Mouse (Mus musculus) erythroid progenitor cell, adult 5-6 weeks (primary cell): ENCODE results near the gene Ctnna3. TPM values are rescaled to one million over a fixed set of nuclear protein-coding genes. Genes with fewer than 3 reads are reported as not detected.

Experiments
- ATAC-seq: replicated peaks from 2 replicates; pipeline ENCODE4 v1.8.0; 2016; ENCODE audit warnings: moderate number of reproducible peaks, mild to moderate bottlenecking, moderate TSS enrichment, inconsistent platforms; ENCODE audit not compliant: poor library complexity, low FRiP score, severe bottlenecking
- total RNA-seq, 2 experiments: library from RNA; stranded (forward) in 1 of 2; stranded (reverse) in 1 of 2; fragments of 150-400 nt in 1 of 2; fragments of 186-747, 209-891 nt in 1 of 2; gene quantifications; 2 replicates each; pipeline versions ENCODE4 v1.2.3 to v1.2.4; 2015 to 2017; ENCODE audit warnings: low replicate concordance in 2 of 2

Ctnna3 gene
- total RNA-seq, 2 experiments from 2014 or later, result not detected

DNA sequence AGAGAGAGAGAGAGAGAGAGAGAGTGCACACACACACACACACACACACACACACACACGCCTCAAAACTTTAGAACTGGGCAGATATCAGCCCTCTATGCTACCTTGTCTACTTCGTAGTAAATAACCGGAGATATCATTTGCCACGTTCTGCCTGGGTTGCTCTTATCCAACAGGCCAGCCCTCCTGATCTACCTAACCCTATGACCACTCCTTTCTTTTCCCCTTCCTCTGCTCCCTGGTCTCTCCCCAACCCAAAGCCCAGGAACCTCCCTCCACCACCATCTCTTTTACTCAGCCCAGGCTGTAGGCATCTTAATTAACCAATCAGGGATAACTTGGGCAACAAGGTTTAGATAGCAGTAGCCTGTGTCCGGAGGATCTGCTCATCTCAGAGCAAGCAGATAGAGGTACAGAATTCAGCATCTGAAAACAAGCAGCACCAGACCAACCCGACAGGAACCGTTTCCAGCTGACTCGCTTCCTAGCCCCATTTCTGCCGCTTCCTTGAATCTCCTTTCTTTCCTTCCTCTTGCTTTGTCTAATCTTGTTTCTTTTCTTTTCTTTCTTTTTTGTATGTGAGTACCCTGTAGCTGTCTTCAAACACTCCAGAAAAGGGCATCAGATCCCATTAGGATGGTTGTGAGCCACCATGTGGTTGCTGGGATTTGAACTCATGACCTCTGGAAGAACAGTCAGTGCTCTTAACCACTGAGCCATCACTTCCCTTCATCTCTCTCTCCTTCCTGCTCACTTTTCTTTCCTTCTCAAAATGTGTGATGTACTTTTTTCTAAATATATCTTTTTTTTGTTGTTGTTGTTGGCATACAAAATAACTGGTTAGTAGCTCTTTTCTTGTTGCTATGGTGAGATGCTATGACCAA, 6.1 kb upstream of the Ctnna3 start:
- peak; percentile 65 for ATAC-seq

DNA sequence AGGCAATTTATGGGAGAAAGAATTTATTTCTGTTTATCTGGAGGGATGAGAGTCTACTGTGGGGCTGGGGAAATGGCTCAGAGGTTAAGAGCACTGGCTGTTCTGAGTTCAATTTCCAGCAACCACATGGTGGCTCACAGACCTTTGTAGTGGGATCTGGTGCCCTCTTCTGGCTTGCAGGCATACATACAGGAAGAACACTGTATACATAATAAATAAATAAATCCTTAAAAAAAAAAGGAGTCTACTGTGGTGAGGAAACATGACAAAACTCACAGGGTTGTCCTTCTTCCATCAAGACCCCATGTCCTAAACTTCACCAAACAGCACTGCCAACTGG, 5.5 kb upstream of the Ctnna3 start:
- ATAC-seq, result no peak

DNA sequence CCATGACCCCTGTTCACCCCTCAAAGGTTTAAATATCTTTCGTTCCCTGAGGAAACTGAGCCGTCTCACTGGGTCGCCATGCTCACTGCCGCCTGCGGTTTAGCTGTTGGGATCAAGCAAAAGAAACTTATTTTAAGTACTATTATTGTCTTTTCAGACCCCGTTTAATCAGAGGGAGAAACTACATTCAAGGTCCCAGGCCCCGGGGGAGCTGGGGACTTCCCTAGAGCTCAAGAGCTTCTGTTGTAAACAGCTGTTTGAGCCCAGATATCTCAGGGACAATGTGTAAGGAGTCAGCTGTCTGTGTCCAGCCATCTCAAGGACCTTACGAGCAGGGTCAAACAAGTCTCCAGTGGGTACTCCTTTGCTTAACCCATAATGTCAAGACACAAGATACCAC, 2.8 kb upstream of the Ctnna3 start:
- no peak for ATAC-seq

DNA sequence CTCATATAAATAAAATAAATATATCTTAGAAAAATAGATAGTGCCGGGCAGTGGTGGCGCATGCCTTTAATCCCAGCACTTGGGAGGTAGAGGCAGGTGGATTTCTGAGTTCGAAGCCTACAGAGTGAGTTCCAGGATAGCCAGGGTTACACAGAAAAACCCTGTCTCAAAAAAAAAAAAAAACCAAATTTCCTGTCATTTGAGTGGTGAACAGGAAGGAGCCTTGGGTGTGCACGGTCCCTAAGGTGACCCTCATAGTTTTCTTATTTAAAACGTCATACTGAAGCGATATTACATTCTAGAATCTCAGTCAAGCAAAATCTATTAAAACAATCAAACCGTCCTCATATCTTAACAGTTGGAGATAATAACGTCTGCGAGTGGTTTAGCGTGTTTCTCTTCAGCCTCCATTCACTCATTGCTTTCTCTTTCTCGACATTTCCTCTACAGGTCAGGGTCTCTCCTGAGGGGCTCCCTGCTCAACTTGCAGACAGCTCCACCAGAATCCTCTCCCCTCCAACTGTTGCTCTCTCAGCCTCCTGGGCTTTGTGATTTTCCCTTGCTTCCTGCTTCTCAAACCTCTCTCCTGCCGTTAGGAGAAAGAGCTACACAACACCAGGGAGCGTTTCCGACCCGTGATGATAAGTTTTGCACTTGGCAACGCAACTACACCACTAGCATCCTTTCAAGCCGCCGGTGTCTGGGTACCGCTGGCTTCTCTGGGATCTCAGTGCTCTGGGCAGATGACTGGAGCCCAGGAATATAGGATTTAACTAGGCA, 1.5 kb upstream of the Ctnna3 start:
- ATAC-seq, result no peak

DNA sequence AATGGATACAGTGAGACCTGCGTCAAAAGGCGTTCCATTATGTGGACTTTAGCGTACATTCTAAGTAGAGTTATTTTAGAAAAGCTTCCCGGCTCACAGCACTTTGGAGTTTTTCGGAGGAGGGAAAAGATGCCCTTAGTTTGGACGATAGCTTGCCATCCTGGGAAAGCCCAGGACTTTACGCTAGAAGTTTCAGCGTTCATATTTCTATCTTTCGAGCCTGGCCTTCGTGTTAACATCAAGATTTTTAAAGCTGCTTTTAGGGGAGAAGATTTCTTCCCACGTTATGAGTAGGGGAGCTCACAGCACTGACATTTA, 916 bp upstream of the Ctnna3 start:
- ATAC-seq, result no peak

DNA sequence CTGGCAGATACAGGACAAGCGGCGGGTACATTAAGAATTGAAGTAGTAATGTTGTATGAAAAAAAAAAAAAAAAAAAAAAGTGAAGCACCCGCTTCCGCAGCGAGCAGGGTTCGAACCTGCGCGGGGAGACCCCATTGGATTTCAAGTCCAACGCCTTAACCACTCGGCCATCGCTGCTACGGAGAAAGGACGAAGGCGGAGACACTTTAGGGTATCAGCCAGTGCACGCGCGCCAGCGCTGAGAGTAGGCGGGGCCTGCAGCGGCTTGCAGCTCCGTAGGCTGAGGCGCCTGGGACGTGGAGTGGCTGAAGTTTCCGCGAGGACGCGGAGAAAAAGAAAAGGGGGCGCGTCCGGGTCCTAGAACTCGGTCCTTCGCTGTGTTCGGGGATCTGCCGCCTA, 518 bp upstream of the Ctnna3 start:
- peak; percentile 88 for ATAC-seq

DNA sequence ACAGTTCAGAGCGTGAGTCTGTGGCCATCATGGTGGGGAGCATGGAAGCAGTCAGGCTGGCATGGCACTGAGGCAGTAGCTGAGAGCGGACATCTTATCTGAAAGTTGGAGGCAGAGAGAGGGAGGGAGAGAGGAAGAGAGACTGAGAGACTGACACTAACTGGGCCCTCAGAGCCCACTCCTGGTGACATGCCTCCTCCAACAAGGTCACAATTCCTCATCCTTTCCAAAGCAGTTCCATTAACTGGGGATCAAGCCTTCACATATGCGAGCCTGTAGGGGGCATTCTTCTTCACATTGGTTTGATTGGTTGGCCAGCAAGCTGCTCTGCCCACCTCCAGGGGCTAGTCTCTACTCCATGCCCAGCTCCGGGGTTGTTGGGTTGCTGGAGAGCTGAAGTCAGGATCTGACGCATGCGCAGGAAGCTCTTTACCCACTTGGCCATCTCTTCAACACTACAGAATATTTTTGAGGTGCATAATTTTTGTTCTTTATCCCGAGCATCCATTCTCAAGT, 1.4 kb downstream of the Ctnna3 start:
- ATAC-seq, result no peak

DNA sequence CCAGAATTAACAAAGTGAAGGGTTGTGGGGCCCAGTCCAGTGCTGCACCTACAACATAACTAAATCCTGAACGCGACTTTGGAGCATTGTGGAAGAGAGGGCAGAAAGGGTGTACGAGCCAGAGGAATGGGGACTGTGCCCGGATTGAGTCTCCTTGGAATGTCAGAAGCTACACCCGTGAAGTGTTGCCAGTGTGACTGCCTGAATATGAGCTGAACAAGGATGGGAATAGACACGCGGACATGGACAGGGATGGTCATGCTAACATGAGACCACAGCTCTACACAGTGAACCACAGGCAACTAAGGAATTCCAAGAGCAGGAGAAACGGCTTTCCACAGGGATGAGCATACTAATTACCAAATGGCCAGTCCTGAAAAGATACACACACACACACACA, 2.2 kb downstream of the Ctnna3 start:
- no peak for ATAC-seq

DNA sequence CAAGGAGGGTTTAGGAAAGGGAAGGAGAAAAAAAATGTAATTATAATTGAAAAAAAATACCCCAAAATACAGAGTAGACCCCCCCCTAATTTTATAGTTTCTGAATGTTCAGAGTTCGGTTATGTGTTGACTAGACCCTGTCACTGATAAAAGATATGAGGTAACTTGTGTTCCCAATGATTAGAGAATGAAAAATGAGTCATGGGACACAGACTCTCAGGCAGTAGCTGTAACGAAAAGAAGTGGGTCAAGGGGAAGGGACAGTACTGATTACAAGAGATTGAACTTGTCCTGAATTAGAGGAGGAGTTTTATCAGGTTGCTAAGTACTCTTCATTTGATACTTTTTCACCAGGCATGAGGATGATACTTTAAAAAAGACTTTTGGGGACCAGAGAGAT, 3.0 kb downstream of the Ctnna3 start:
- ATAC-seq, result no peak

DNA sequence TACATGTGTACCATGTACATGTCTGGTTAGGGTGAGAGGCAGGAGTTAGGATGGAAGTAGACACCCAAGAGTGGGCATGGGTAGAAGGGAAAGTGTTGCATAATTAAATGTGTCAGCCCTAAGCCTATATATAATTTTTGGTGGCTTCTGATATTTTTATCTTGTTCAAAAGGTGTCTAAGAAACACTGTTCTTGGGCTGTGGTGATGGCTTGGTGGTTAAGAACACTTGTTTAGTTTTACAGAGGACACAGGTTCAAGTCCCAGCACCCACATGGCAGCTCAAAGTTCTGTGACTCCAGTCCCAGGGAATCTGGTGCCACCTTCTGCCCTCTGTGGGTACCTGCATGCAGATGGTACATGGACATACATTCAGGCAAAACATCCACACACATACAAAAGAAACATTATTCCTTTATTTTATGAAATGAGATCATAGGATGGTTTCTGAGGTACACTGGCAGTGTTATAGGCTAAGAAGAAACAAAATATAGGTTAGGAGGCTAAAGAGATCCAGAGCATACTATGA, 8.9 kb downstream of the Ctnna3 start:
- ATAC-seq, result no peak

DNA sequence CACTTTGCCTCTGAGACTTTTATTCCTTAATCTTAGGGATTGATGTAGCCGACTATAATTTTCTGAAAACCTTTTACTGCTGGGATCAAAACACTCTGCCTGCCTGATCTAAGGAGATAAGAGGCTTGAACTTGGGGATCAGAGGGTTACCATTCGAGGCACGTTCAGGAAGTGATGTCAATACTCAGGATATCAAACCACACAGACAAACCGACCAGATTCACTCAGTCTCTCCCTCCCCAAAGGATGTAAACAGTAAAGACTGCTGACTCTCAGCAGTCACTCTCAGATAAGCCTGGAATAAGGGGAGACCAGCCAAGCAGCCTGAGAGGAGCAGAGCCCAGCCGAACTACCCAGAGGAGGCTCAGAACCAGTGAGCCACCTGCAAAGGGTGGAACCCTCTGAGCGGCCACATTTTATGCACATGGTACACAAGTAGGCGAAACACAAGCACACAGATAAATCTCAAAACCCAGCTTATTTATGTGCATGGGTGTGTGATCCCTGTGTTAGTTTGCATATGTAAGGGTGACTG, 9.9 kb downstream of the Ctnna3 start:
- no peak for ATAC-seq

DNA sequence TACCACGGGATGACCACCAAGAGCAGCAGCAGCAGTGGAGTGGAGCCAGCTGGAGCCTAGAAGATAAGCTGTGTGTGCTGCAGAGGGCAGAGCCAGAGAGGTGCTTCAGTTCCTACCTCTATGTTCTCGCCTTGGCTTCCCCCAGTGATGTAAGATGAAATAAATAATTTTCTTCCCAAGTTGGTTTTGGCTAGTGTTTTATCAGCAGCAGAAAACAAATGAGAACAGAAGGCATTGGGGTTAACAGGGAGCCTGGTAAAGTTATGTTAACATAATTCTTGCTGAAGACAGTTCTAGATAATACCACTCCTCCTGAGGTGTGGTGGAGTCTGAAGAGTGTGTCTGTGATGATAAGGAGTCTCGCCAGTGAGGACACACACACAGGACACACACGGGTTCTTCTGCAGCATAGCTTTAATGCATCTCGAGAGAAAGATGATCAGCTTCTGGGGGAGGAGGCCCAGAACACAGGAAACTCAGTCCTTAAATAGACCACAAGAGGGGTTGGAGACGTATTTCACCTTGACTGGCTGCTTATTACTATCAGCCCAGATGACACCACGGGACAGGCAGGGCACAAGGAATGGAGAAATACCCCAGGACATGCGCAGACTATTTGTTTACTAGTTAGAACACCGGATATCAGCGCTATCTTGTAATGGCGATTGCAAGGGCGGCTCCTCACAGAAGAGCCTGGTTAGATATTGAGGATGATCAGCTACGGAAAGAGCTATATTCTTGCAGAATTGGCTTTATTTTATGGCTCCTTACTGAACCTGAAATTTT, 14.9 kb downstream of the Ctnna3 start:
- peak; percentile 96 for ATAC-seq

DNA sequence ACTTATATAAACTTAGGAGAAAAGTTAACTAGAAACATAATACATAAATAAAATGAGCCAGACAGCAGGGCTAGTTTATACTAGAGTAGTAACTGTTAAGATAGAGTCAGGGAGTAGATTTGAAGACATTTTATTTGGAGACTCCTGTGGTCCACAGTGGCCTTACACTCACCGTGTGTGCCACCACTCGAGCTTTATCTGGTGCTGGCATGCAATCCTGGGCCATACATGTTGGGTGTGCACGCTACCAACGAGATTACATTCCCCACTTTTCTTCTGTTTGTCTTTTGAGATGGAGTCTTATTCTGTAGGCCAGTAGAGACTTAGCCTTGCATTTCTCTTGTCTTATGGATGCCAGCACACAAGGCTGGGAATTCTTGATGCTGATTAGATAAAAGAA, 24.0 kb downstream of the Ctnna3 start:
- peak; percentile 57; the same call in 1 of the 2 replicates for ATAC-seq

DNA sequence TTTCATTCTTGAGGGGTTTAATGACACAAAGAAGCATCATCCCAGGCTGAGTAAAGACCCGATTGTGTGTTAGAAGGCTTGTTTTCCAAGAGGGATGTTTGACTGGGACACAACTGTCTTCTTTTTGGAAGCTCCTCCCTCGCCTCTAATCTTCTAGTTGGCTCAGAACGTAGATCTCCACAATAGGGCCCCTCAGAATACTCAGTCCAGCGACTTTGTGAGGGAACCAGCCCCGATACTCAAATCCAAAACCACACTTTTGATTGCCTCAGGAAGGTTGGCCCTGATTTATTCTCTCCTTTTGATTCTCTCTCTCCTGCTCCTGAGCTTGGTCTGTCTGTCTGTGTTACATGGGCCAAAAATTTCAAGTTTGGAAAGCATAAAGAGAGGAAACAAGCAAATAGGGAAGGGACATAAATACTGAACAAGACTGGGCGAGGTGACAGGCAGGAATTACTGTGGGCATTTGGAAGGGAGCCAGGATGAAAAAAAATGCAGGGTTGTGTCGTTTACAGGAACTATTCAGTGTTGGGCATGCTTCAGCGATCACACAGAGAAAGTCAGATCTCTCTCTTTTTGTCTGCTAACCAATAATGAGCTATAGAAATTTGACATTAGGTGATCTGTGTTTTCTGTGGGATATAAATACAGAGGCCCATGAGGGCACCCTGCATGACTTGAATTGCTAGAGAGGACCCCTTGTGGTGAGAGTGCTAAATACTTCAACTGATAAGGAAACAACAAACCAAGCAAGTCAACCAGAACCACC, 25.4 kb downstream of the Ctnna3 start:
- ATAC-seq, result no peak

DNA sequence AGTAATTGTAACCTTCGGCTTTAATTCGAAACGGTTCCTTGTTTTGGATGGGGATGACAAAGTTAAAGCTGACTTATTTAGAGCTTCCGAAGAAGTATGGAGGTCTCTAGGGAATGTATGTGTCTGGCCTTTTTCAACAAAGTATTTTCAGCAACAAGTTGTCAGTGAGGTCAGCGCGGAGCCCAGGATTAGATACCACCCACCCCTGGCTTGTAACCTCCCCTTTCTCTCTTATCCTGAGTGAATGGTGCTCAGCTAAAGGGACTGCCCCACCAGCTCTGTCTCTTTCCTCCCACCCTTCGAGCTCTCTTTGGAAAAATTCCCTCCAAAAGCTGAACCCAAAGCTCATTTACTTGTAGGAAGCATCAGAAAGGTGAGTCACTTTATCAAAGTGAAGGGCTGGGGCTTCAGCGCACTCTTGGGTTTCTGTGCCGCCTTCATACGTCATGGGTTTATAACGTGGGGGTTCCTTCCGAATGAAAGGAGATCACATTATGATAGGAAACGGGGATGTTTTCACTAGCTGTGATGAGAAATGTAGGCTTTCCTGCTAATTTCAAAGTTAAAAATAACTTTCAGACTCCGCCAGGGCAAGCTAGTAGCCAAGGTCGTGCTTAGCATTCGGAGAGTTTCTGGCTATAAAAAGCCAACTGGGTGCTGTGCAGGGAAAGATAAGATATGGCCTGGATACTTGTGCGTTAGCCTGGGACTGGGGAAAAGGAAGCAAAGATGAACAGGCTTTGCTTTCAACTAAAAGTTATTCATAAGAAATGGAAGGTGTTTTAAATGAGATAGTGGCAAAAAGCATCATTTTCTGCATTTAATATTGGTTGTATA, 27.6 kb downstream of the Ctnna3 start:
- ATAC-seq, result no peak

DNA sequence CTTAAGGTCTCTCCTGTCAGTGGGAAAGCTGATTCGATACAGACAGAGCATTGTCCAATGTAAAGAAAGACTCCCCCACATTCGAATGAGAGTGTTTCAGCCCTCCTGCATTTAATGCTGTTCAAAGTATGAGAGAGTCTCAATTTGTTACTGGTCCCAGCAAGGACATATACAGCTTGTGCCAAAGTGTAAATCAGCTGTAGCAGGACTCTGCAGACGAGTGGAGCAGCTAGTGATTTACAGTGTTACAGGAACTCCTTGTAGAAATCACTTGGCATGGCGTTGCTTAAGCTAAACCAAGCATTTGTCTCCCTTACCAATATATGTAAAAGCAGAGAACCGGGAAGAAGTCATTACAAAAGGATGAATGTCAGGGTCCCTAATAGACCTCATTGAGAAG, 31.0 kb downstream of the Ctnna3 start:
- no peak for ATAC-seq

DNA sequence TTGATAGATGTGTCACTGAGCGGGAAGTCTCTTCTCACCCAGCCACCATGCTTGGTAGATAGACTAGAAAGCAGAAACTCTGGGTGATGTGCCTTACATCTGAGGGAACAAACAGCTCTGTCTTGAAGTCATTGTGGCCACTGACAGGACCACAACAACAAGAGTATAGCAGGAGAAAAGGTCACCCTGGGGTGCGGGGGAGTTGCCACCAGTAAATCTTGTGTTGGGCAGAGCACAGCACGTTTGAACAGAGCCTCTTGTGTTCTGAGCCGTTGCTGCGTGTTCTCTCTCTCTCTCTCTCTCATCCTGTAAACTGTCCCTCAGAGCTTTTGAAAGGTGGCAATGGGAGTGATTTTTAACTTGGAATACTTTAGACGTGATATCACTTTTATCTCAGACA, 42.6 kb downstream of the Ctnna3 start:
- no peak for ATAC-seq

DNA sequence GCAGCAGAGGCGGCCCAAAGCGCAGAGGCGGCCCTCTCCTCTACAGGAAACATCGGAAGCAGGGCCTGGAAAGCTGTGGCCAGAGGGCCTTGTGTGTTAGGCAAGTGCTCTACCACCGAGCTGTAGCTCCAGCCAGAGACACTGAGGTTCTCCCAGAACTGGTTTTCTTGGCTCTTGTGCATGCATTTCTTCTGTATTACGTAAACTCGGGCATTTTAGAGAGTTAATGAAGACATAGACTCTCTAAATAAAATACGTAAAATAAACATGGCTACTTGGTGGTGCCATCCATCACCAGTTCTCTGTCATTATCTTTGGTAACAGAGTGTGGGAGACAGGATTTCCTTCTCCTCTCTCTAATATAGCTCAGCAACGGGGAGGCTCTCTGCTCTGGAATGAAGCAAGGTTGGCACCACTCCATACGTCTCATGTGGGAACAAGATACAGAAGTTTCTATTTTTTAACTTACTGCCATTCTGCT, 46.3 kb downstream of the Ctnna3 start:
- no peak for ATAC-seq
